Mouse (Mus musculus): ENCODE measurements around the gene Hnrnpll. TPM values are rescaled to one million over a fixed set of nuclear protein-coding genes. Genes with fewer than 3 reads are reported as not detected.
"Not testable (repeated sequence)": the region's sequence is repeated elsewhere in the genome, so short reads cannot be mapped to it uniquely, and the experiment has no call there.

Gene Hnrnpll
- polyA plus RNA-seq, 1 experiment from 2014 or later, result 64.9 TPM

DNA sequence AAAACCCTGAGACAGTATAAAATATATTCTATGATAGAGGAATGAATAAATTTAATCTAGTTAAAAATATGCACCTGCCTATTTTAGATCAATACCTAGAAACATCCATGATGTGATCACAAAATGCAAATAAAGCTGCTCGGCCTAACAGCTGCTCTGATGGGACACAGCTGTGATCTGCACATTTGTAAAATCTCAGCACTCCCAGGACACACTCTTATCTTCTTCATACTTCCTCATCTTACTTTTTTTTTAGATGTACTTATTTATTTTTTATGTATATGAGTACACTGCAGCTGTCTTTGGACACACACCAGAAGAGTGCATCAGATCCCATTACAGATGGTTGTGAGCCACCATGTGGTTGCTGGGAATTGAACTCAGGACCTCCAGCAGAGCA is 20.4 kb downstream of the Hnrnpll start:
- no peak overlapping the region for H3K4me2 ChIP-seq (ENCODE audit: low read depth, low read length)
- H3K4me3 ChIP-seq (ENCODE audit: low read length), result no peak overlapping the region
- 61% methylated on average over 1 of the region's 1 CpGs for WGBS
- ATAC-seq (ENCODE audit: low read depth), result no peak
- H3K9ac ChIP-seq (ENCODE audit: low read length), result no peak overlapping the region
- H3K9me3 ChIP-seq (ENCODE audit: control insufficient read depth, low read length), result no peaks in the 10 kb centered on the region
- H3K4me1 ChIP-seq (replicated peaks; ENCODE audit: control insufficient read depth, insufficient read depth, low read length), result no peaks in the 10 kb centered on the region
- no peaks in the 10 kb centered on the region for H3K27me3 ChIP-seq (ENCODE audit: control insufficient read depth, insufficient read depth, low read depth, low read length)
- peaks cover 25% of the 10 kb centered on the region for H3K36me3 ChIP-seq (ENCODE audit: control insufficient read depth, insufficient read depth, low read length)
- no peak overlapping the region for H3K27ac ChIP-seq (ENCODE audit: low read length)

DNA sequence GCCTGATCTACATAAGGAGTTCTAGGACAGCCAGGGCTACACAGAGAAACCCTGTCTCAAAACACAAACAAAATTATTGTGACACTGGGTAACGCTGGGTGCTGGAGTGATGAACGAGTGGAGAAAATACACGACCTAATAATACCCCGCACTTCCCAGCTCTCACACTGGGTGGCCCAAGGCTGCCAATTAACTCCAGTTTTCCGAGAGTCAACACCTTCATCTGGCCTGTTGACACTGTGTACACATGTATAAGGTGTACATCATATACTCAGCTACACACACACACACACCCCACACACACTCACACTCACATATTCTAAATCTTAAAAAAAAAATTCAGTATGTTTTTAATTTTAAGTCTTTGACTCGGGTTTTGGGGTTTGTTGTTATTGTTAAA is 33.5 kb downstream of the Hnrnpll start:
- Histone ChIP-seq H3K27me3 (ENCODE audit: control insufficient read depth, insufficient read depth, low read depth, low read length) (no peaks in the 10 kb centered on the region), H3K4me3 (ENCODE audit: low read length) (no peak overlapping the region), H3K4me1 (replicated peaks; ENCODE audit: control insufficient read depth, insufficient read depth, low read length) (no peaks in the 10 kb centered on the region), H3K36me3 (ENCODE audit: control insufficient read depth, insufficient read depth, low read length) (peaks cover 40% of the 10 kb centered on the region), H3K9ac (ENCODE audit: low read length) (no peak overlapping the region), H3K4me2 (ENCODE audit: low read depth, low read length) (no peak overlapping the region), H3K9me3 (ENCODE audit: control insufficient read depth, low read length) (no peaks in the 10 kb centered on the region), H3K27ac (ENCODE audit: low read length) (no peak overlapping the region)
- 85% methylated on average over 6 of the region's 6 CpGs for WGBS
- ATAC-seq (ENCODE audit: low read depth), result no peak

DNA sequence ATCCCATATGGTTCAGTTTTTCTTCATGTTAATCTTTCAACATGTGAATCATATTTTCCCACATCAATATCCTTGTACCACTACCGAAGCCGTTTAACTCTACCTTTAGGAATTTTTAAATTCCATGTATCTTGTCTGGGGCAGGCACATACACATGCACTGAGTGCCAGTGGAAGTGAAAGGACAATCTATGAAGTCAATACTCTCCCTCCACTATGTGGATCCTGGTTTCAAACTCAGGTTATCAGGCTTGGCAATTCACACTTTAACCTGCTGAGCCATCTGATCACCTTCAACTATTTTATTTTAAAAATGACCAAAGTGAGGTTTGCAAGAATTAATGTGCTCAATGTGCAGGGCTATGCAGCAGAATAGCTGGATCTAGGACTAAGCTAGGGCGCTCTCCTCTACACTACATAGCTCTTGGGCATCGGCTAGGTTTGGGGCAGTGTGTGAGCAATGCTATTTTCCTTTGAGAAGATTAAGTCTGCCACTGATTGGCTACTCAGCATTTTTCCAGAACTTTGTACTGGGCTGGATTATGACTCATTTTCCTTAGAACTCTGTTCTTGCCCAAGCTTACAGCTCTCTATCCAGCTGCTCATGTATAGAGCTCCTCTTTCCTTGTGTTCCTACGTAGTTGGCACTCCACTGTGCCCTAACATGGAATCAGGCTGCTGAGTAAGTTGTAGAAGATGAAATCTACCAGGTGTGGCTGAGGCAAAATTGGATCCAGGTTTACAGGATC is 35.8 kb downstream of the Hnrnpll start:
- Histone ChIP-seq H3K9ac (ENCODE audit: low read length) (no peak overlapping the region), H3K4me1 (replicated peaks; ENCODE audit: control insufficient read depth, insufficient read depth, low read length) (no peaks in the 10 kb centered on the region), H3K27ac (ENCODE audit: low read length) (no peak overlapping the region), H3K4me2 (ENCODE audit: low read depth, low read length) (no peak overlapping the region), H3K27me3 (ENCODE audit: control insufficient read depth, insufficient read depth, low read depth, low read length) (no peaks in the 10 kb centered on the region), H3K4me3 (ENCODE audit: low read length) (no peak overlapping the region), H3K36me3 (ENCODE audit: control insufficient read depth, insufficient read depth, low read length) (peaks cover 24% of the 10 kb centered on the region), H3K9me3 (ENCODE audit: control insufficient read depth, low read length) (no peaks in the 10 kb centered on the region)
- no peak for ATAC-seq (ENCODE audit: low read depth)
- WGBS, result 88% methylated on average over 5 of the region's 5 CpGs

DNA sequence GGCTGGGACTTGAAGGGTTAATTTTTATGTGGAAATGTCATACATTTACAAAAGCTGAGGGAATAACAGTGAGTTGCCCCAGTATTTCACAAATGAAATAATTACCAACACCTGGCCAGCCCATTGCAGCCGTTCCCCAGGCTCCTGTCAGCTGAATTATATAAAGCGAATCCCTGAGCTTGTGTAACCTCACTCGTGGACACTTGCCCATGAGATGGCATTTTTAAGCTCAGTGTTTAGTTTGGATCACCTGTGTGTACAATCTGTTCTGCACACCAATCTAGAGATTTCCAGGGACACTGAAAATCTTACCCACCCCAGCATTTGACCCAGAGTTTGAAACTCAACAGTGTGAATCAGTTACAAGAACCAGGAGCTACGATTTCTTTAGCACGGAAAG is 40.0 kb downstream of the Hnrnpll start:
- Histone ChIP-seq H3K4me1 (replicated peaks; ENCODE audit: control insufficient read depth, insufficient read depth, low read length) (0 out of 2 replicates have a peak, but pooled peaks cover 5% of the 10 kb centered on the region), H3K4me2 (ENCODE audit: low read depth, low read length) (no peak overlapping the region), H3K9me3 (ENCODE audit: control insufficient read depth, low read length) (no peaks in the 10 kb centered on the region), H3K9ac (ENCODE audit: low read length) (no peak overlapping the region), H3K27ac (ENCODE audit: low read length) (no peak overlapping the region), H3K27me3 (ENCODE audit: control insufficient read depth, insufficient read depth, low read depth, low read length) (no peaks in the 10 kb centered on the region), H3K4me3 (ENCODE audit: low read length) (no peak overlapping the region), H3K36me3 (ENCODE audit: control insufficient read depth, insufficient read depth, low read length) (peaks cover under 1% of the 10 kb centered on the region; the same call in 1 of the 2 replicates)
- no peak for ATAC-seq (ENCODE audit: low read depth)
- 65% methylated on average over 5 of the region's 5 CpGs for WGBS

DNA sequence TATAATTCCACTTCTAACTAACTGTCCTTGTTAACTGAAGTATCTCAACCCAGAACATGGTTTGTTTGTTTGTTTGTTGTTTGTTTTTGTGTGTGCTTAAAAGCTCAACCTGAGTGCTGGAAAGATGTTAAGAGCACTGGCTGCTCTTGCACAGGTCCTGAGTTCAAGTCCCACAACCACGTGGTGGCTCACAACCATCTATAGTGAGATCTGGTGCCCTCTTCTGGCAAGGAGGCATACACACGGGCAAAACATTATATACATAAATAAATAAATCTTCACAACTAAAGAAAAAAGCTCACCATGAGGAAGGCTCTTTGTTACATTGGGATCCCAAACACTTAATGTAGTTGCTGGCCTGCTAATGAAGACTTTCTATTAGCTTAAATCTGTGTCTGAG is 41.6 kb downstream of the Hnrnpll start:
- 79% methylated on average over 2 of the region's 2 CpGs for WGBS
- Histone ChIP-seq H3K9ac (ENCODE audit: low read length) (no peak overlapping the region), H3K27me3 (ENCODE audit: control insufficient read depth, insufficient read depth, low read depth, low read length) (no peaks in the 10 kb centered on the region), H3K4me1 (replicated peaks; ENCODE audit: control insufficient read depth, insufficient read depth, low read length) (0 out of 2 replicates have a peak, but pooled peaks cover 5% of the 10 kb centered on the region), H3K9me3 (ENCODE audit: control insufficient read depth, low read length) (no peaks in the 10 kb centered on the region), H3K27ac (ENCODE audit: low read length) (no peak overlapping the region), H3K36me3 (ENCODE audit: control insufficient read depth, insufficient read depth, low read length) (no peaks in the 10 kb centered on the region), H3K4me3 (ENCODE audit: low read length) (no peak overlapping the region), H3K4me2 (ENCODE audit: low read depth, low read length) (no peak overlapping the region)
- no peak for ATAC-seq (ENCODE audit: low read depth)

DNA sequence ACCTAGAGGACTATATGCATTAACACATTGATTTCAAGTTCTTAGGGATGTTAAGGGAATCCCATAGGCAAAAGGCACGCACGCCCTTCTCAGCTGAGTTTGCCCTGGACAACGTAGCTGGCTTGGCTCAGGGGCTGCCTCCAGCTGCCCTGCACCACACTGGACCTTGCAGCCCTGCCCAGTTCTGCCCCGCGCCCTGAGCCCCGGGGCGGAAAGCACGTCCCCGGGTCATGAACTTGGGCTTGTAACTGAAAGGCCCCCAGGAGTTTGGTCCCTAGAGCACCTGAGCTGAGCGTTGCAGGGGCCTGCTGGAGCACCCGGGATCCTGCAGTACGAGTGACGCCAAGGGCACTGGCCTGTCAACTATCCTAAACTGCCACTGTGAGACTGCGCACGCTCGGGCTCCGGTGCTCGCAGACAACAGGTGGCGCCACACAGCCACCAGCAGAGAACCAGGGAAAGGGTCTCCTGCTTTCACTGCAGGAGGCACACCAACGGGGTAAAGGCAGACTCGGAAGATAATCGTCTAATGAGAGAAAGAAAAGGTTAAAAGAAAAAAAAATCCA is 43.1 kb downstream of the Hnrnpll start:
- H3K36me3 ChIP-seq (ENCODE audit: control insufficient read depth, insufficient read depth, low read length), result no peaks in the 10 kb centered on the region
- ATAC-seq (ENCODE audit: low read depth), result peak; percentile 74
- H3K27me3 ChIP-seq (ENCODE audit: control insufficient read depth, insufficient read depth, low read depth, low read length), result no peaks in the 10 kb centered on the region
- H3K9me3 ChIP-seq (ENCODE audit: control insufficient read depth, low read length), result no peaks in the 10 kb centered on the region
- H3K27ac ChIP-seq (ENCODE audit: low read length), result no peak overlapping the region
- H3K4me3 ChIP-seq (ENCODE audit: low read length), result peak overlapping the region; percentile 31
- 9% methylated on average over 22 of the region's 22 CpGs for WGBS
- H3K4me1 ChIP-seq (replicated peaks; ENCODE audit: control insufficient read depth, insufficient read depth, low read length), result 0 out of 2 replicates have a peak, but pooled peaks cover 5% of the 10 kb centered on the region
- peak overlapping the region; percentile 48 for H3K9ac ChIP-seq (ENCODE audit: low read length)
- peak overlapping the region; percentile 49 for H3K4me2 ChIP-seq (ENCODE audit: low read depth, low read length)

DNA sequence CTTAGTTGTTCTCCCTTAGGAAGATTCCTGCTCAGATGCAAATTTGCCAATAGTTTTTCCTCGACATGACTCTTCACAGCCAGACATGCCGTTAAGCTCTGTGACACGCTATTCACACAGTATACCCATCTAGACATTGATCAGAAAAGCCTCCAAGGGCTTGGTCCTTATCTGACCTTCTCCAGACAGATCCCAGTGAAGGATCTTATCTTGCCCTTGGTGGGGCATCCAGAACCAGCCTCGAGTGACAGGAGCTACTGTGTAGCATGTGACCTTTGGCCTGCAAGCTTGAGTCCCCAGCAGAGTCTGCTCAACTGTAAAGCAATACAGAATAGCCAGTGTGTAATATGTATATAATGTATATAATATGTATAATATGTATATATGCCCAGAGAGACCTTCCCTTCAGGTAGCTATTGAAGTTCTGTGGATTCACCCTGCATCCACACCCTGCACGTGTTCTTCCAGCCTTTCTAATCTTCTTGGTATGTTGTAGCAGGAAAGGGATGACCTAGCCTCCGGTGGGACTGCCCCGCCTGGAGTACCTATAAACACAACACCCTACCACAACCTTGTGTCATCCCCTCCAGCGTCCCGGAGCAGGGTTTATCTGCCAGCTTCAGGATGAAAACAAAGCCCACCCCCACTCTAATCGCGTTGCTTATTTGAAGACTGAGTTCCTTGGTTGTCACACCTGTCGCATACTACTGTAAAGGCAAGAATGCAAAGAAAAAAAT is 43.7 kb downstream of the Hnrnpll start:
- Histone ChIP-seq H3K27me3 (ENCODE audit: control insufficient read depth, insufficient read depth, low read depth, low read length) (no peaks in the 10 kb centered on the region), H3K4me3 (ENCODE audit: low read length) (no peak overlapping the region), H3K27ac (ENCODE audit: low read length) (no peak overlapping the region), H3K4me1 (replicated peaks; ENCODE audit: control insufficient read depth, insufficient read depth, low read length) (0 out of 2 replicates have a peak, but pooled peaks cover 5% of the 10 kb centered on the region), H3K4me2 (ENCODE audit: low read depth, low read length) (no peak overlapping the region), H3K36me3 (ENCODE audit: control insufficient read depth, insufficient read depth, low read length) (no peaks in the 10 kb centered on the region), H3K9me3 (ENCODE audit: control insufficient read depth, low read length) (no peaks in the 10 kb centered on the region), H3K9ac (ENCODE audit: low read length) (no peak overlapping the region)
- 42% methylated on average over 12 of the region's 12 CpGs for WGBS
- 0 out of 2 replicates have a peak, but pooled peaks have one; percentile 15 for ATAC-seq (ENCODE audit: low read depth)

DNA sequence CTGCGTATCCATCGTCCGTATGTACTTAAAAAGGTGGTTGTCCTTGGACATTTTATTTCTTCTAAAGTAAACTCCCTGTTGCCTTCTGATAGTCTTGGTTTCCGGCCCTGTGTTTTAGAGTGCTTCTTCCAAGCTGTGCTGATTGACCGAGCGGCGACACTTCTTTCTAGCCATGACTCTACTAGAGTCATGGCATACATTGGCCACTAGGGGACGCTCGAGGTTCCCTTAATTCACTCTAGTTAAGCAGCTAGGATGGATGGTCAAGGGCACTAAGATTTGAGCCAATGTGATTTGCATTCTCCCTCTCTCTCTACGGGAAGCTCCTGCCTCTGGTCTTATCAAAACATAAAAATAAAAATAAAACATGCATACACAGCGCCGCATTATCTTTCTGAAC is 44.7 kb downstream of the Hnrnpll start:
- no peak overlapping the region for H3K4me3 ChIP-seq (ENCODE audit: low read length)
- WGBS, result 50% methylated on average over 12 of the region's 12 CpGs
- H3K27ac ChIP-seq (ENCODE audit: low read length), result no peak overlapping the region
- H3K4me1 ChIP-seq (replicated peaks; ENCODE audit: control insufficient read depth, insufficient read depth, low read length), result 0 out of 2 replicates have a peak, but pooled peaks cover 5% of the 10 kb centered on the region
- no peak overlapping the region for H3K4me2 ChIP-seq (ENCODE audit: low read depth, low read length)
- no peaks in the 10 kb centered on the region for H3K9me3 ChIP-seq (ENCODE audit: control insufficient read depth, low read length)
- no peak for ATAC-seq (ENCODE audit: low read depth)
- H3K36me3 ChIP-seq (ENCODE audit: control insufficient read depth, insufficient read depth, low read length), result no peaks in the 10 kb centered on the region
- H3K27me3 ChIP-seq (ENCODE audit: control insufficient read depth, insufficient read depth, low read depth, low read length), result no peaks in the 10 kb centered on the region
- no peak overlapping the region for H3K9ac ChIP-seq (ENCODE audit: low read length)

DNA sequence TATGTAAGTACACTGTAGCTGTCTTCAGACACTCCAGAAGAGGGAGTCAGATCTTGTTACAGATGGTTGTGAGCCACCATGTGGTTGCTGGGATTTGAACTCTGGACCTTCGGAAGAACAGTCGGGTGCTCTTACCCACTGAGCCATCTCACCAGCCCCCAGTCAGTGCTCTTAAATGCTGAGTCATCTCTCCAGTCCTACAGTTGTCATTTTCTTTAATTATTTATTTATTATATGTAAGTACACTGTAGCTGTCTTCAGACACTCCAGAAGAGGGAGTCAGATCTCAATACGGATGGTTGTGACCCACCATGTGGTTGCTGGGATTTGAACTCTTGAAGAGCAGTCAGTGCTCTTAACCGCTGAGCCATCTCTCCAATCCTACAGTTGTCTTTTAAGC is 45.7 kb downstream of the Hnrnpll start:
- H3K9ac ChIP-seq (ENCODE audit: low read length); H3K4me1 ChIP-seq (replicated peaks; ENCODE audit: control insufficient read depth, insufficient read depth, low read length); H3K4me2 ChIP-seq (ENCODE audit: low read depth, low read length); H3K4me3 ChIP-seq (ENCODE audit: low read length); H3K36me3 ChIP-seq (ENCODE audit: control insufficient read depth, insufficient read depth, low read length); H3K27ac ChIP-seq (ENCODE audit: low read length); ATAC-seq (ENCODE audit: low read depth); H3K27me3 ChIP-seq (ENCODE audit: control insufficient read depth, insufficient read depth, low read depth, low read length); H3K9me3 ChIP-seq (ENCODE audit: control insufficient read depth, low read length): not testable (repeated sequence)
- WGBS, result 78% methylated on average over 4 of the region's 4 CpGs
